Mouse (Mus musculus) kidney, embryonic 14.5 days (tissue): ENCODE data around the gene Plcg2. TPM values are rescaled to one million over a fixed set of nuclear protein-coding genes. Genes with fewer than 3 reads are reported as not detected.
A peak's percentile ranks its signal among the peaks of the same experiment; 100 is the strongest.

ENCODE experiments used
- ATAC-seq: fragments of 200-750 bp; cut with Nextera tagmentation; 2 replicates; pipeline ENCODE4 v1.8.0; 2017; ENCODE audit warnings: moderate number of reproducible peaks, mild to moderate bottlenecking, moderate TSS enrichment, moderate library complexity; ENCODE audit not compliant: low FRiP score, low TSS enrichment
- H3K27ac ChIP-seq: fragments of 300-500 bp; sonication (generic); 2 replicates; pipeline ENCODE4 v1.5.1; 2014; ENCODE audit warnings: low read depth, mild to moderate bottlenecking, low read length, moderate library complexity, mixed read lengths
- H3K27me3 ChIP-seq: fragments of 300-500 bp; sonication (generic); 2 replicates; pipeline ENCODE4 v1.6.1; 2014; ENCODE audit warnings: mild to moderate bottlenecking, low read length; ENCODE audit not compliant: control insufficient read depth, insufficient read depth
- H3K36me3 ChIP-seq: fragments of 300-500 bp; sonication (generic); 2 replicates; pipeline ENCODE4 v1.6.1; 2014; ENCODE audit warnings: low read length, mixed read lengths; ENCODE audit not compliant: control insufficient read depth, insufficient read depth
- H3K4me1 ChIP-seq: fragments of 300-500 bp; sonication (generic); 2 replicates; pipeline ENCODE4 v1.6.1; 2014; ENCODE audit warnings: low read length, mixed read lengths; ENCODE audit not compliant: control insufficient read depth, insufficient read depth
- H3K4me2 ChIP-seq: fragments of 300-500 bp; sonication (generic); replicated peaks from 2 replicates; pipeline ENCODE4 v1.6.1; 2014; ENCODE audit warnings: low read depth, mild to moderate bottlenecking, low read length
- H3K4me3 ChIP-seq: fragments of 300-500 bp; sonication (generic); 2 replicates; pipeline ENCODE4 v1.5.1; 2014; ENCODE audit warnings: mild to moderate bottlenecking, low read length
- H3K9ac ChIP-seq: fragments of 300-500 bp; sonication (generic); 2 replicates; pipeline ENCODE4 v1.6.1; 2014; ENCODE audit warnings: low read depth, mild to moderate bottlenecking, low read length, moderate library complexity
- H3K9me3 ChIP-seq: fragments of 300-500 bp; sonication (generic); 2 replicates; pipeline ENCODE4 v1.6.1; 2016; ENCODE audit warnings: low read length; ENCODE audit not compliant: control insufficient read depth
- WGBS: fragments of 180-500 bp; shearing (Covaris S2); extraction: QIAGEN DNeasy Blood & Tissue Kit; methylation state at CpG from one replicate; pipeline ENCODE4 v1.1.7; 2014; 5-methylcytosine and 5-hydroxymethylcytosine counted together
- polyA plus RNA-seq: library from polyadenylated mRNA; unstranded; fragments of >200 nt; fragmentation: Nextera tagmentation; extraction: Ambion mirVana; gene quantifications from 2 replicates; pipeline ENCODE4 v1.2.1, GENCODE M21; 2014

Plcg2 gene
- polyA plus RNA-seq, 1 experiment from 2014 or later: 5.0 TPM

GRCm38 (mm10) chr8:117612861-117613260 is 114.8 kb downstream of the Plcg2 start:
- Histone ChIP-seq H3K4me2 (no peak overlapping the region), H3K9ac (no peak overlapping the region), H3K36me3 (no peaks in the 10 kb centered on the region), H3K4me1 (no peaks in the 10 kb centered on the region), H3K4me3 (no peak overlapping the region), H3K27ac (no peak overlapping the region), H3K9me3 (peaks cover 4% of the 10 kb centered on the region; the same call in 1 of the 2 replicates), H3K27me3 (no peaks in the 10 kb centered on the region)
- no peak for ATAC-seq
- 82% methylated on average over 12 of the region's 12 CpGs for WGBS

- WGBS: 78% methylated on average over 14 of the region's 14 CpGs
These were observed 128.1 kb downstream of the Plcg2 start for GRCm38 (mm10) chr8:117626040-117626838.

GRCm38 (mm10) chr8:117627096-117627495 is 129.0 kb downstream of the Plcg2 start:
- Histone ChIP-seq H3K36me3 (no peaks in the 10 kb centered on the region), H3K4me3 (no peak overlapping the region), H3K27me3 (no peaks in the 10 kb centered on the region), H3K27ac (no peak overlapping the region), H3K4me2 (no peak overlapping the region), H3K4me1 (no peaks in the 10 kb centered on the region), H3K9ac (no peak overlapping the region), H3K9me3 (no peaks in the 10 kb centered on the region)
- WGBS: 75% methylated on average over 9 of the region's 9 CpGs
- no peak for ATAC-seq

More at GRCm38 (mm10) chr8:117626040-117626838, 128.1 kb downstream of the Plcg2 start:
- Histone ChIP-seq H3K4me2 (no peak overlapping the region), H3K9ac (no peak overlapping the region), H3K36me3 (no peaks in the 10 kb centered on the region), H3K4me3 (no peak overlapping the region), H3K9me3 (no peaks in the 10 kb centered on the region), H3K4me1 (no peaks in the 10 kb centered on the region), H3K27me3 (no peaks in the 10 kb centered on the region), H3K27ac (no peak overlapping the region)
- 0 out of 2 replicates have a peak, but pooled peaks have one; percentile 12 for ATAC-seq

GRCm38 (mm10) chr8:117632532-117632931 is 134.4 kb downstream of the Plcg2 start:
- Histone ChIP-seq H3K9ac (no peak overlapping the region), H3K4me3 (no peak overlapping the region), H3K9me3 (peaks cover 2% of the 10 kb centered on the region; the same call in 1 of the 2 replicates), H3K27me3 (no peaks in the 10 kb centered on the region), H3K36me3 (no peaks in the 10 kb centered on the region), H3K4me1 (no peaks in the 10 kb centered on the region), H3K27ac (no peak overlapping the region), H3K4me2 (no peak overlapping the region)
- WGBS: 79% methylated on average over 5 of the region's 5 CpGs
- no peak for ATAC-seq

- H3K27me3 ChIP-seq: no peaks in the 10 kb centered on the region
- peaks cover 2% of the 10 kb centered on the region; the same call in 1 of the 2 replicates for H3K9me3 ChIP-seq
- H3K4me2 ChIP-seq: no peak overlapping the region
- H3K27ac ChIP-seq: no peak overlapping the region
- no peaks in the 10 kb centered on the region for H3K4me1 ChIP-seq
- WGBS: 94% methylated on average over 7 of the region's 7 CpGs
- ATAC-seq: no peak
- no peak overlapping the region for H3K9ac ChIP-seq
- H3K4me3 ChIP-seq: no peak overlapping the region
- no peaks in the 10 kb centered on the region for H3K36me3 ChIP-seq
These were observed 136.3 kb downstream of the Plcg2 start for GRCm38 (mm10) chr8:117634406-117634805.

GRCm38 (mm10) chr8:117637462-117637861 is 139.4 kb downstream of the Plcg2 start:
- H3K4me1 ChIP-seq: no peaks in the 10 kb centered on the region
- 68% methylated on average over 3 of the region's 3 CpGs for WGBS
- no peak overlapping the region for H3K27ac ChIP-seq
- H3K27me3 ChIP-seq: no peaks in the 10 kb centered on the region
- H3K36me3 ChIP-seq: no peaks in the 10 kb centered on the region
- peaks cover 2% of the 10 kb centered on the region; the same call in 1 of the 2 replicates for H3K9me3 ChIP-seq
- H3K4me2 ChIP-seq: no peak overlapping the region
- no peak for ATAC-seq
- no peak overlapping the region for H3K4me3 ChIP-seq
- H3K9ac ChIP-seq: no peak overlapping the region

- 97% methylated on average over 9 of the region's 9 CpGs for WGBS
- no peak overlapping the region for H3K4me2 ChIP-seq
- ATAC-seq: no peak
- H3K27ac ChIP-seq: no peak overlapping the region
- H3K4me3 ChIP-seq: no peak overlapping the region
- no peaks in the 10 kb centered on the region for H3K4me1 ChIP-seq
- H3K9me3 ChIP-seq: peaks cover 2% of the 10 kb centered on the region; the same call in 1 of the 2 replicates
- H3K27me3 ChIP-seq: no peaks in the 10 kb centered on the region
- H3K9ac ChIP-seq: no peak overlapping the region
- no peaks in the 10 kb centered on the region for H3K36me3 ChIP-seq
These were observed 141.5 kb downstream of the Plcg2 start for GRCm38 (mm10) chr8:117639631-117640030.

- Histone ChIP-seq H3K27me3 (no peaks in the 10 kb centered on the region), H3K9ac (no peak overlapping the region), H3K4me2 (no peak overlapping the region), H3K4me1 (no peaks in the 10 kb centered on the region), H3K9me3 (peaks cover 4% of the 10 kb centered on the region; the same call in 1 of the 2 replicates), H3K36me3 (no peaks in the 10 kb centered on the region), H3K4me3 (no peak overlapping the region), H3K27ac (no peak overlapping the region)
- WGBS: 75% methylated on average over 5 of the region's 5 CpGs
- ATAC-seq: no peak
These were observed 147.4 kb downstream of the Plcg2 start for GRCm38 (mm10) chr8:117645486-117645885.

- Histone ChIP-seq H3K4me1 (no peaks in the 10 kb centered on the region), H3K9ac (no peak overlapping the region), H3K4me2 (no peak overlapping the region), H3K27me3 (no peaks in the 10 kb centered on the region), H3K36me3 (no peaks in the 10 kb centered on the region), H3K9me3 (peaks cover 4% of the 10 kb centered on the region; the same call in 1 of the 2 replicates), H3K27ac (no peak overlapping the region), H3K4me3 (no peak overlapping the region)
- no peak for ATAC-seq
- WGBS: 40% methylated on average over 2 of the region's 2 CpGs
These were observed 147.9 kb downstream of the Plcg2 start for GRCm38 (mm10) chr8:117646020-117646419.
